Mouse (Mus musculus): ENCODE results near the gene Trim10.

Gene Trim10

GRCm38 (mm10) chr17:36912031-36912430 is 42.7 kb downstream of the Trim10 start:
- DNase-seq (ENCODE audit: low read depth, low spot score): no peak

GRCm38 (mm10) chr17:36914108-36914507 is 44.7 kb downstream of the Trim10 start:
- DNase-seq (ENCODE audit: low read depth, low spot score): peak; percentile 62

- peak; percentile 31 for DNase-seq (ENCODE audit: low read depth, low spot score)
Measured at GRCm38 (mm10) chr17:36915076-36915475, 45.7 kb downstream of the Trim10 start.

GRCm38 (mm10) chr17:36920239-36920638 is 50.9 kb downstream of the Trim10 start:
- no peak for DNase-seq (ENCODE audit: low read depth, low spot score)

- DNase-seq (ENCODE audit: low read depth, low spot score): no peak
Measured at GRCm38 (mm10) chr17:36922715-36923114, 53.3 kb downstream of the Trim10 start.

- DNase-seq (ENCODE audit: low read depth, low spot score): no peak
Measured at GRCm38 (mm10) chr17:36923491-36923890, 54.1 kb downstream of the Trim10 start.
